Mouse (Mus musculus): ENCODE measurements around the gene Rorb. TPM values are rescaled to one million over a fixed set of nuclear protein-coding genes. Genes with fewer than 3 reads are reported as not detected.

Gene Rorb
- total RNA-seq, 1 experiment from 2014 or later: not detected

DNA sequence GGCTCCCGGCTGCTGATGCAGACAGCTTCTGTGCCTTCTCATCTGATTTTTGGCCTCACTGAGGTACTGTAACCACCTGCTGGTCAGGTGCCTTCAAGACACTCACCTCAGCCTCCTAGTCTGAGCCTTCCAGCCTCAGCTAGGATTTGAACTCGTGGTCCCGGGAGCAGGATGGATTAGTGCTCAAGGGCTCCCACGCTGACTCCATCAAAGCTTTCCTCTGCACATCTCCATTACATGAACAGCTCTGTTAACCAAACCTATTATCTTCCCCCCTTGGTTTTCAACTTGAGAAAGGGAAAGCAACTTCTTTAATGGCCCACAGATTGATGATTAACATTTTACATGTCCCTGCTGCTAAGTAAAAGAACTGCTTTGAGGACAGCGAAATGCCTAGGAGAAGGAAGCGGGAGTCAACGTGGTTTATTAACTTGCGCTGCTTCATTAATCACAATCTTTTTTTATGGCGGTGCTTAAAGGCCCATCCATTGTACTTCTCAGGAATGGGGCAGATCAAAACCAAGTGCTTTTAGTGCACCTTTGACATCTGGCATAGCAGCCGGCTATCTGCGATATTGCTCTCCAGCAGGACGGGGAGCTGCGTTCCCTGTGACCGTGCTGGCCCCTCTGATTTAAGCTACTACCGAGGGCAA is 208.8 kb downstream of the Rorb start:
- no peak for ATAC-seq (replicated peaks; ENCODE audit: insufficient number of reproducible peaks, low FRiP score, low TSS enrichment, poor library complexity, severe bottlenecking)

DNA sequence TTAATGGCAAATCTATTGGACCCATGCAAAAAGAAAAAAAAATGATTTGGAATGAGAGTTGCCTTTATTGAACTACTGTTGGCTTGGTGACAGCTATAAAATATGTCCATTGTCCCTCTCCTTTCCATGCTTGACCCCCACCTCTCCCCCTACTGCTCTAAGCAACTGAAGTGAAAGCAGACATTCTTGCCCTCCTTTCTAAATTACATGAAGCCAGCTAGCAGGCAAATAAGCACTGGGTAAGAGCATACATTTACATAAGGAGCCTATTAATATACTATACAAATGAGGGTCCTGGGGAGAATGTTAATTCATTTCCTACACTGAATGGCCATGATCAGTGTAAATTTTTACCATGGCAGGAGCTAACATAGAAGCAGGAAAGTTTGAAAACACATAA is 212.8 kb downstream of the Rorb start:
- no peak for ATAC-seq (replicated peaks; ENCODE audit: insufficient number of reproducible peaks, low FRiP score, low TSS enrichment, poor library complexity, severe bottlenecking)

DNA sequence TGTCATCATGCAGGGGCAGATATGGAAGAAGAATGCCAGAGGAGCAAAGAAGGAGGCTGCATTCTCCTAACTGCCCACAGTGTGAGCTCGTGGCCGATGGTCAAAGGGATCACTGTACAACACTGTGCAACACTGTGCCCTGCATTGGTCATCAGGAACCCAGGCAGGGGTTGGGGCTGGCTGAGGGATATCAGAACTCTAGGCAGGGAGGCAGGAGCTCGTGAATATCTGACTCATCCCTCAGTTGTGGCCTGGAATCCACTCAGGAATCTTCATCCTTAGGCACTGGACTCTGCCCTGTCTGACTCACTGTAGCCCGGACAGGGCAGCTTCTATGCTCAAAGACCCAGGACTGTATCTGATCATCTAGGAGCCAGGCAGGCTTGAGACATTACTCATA is 220.8 kb downstream of the Rorb start:
- ATAC-seq (replicated peaks; ENCODE audit: insufficient number of reproducible peaks, low FRiP score, low TSS enrichment, poor library complexity, severe bottlenecking): no peak

DNA sequence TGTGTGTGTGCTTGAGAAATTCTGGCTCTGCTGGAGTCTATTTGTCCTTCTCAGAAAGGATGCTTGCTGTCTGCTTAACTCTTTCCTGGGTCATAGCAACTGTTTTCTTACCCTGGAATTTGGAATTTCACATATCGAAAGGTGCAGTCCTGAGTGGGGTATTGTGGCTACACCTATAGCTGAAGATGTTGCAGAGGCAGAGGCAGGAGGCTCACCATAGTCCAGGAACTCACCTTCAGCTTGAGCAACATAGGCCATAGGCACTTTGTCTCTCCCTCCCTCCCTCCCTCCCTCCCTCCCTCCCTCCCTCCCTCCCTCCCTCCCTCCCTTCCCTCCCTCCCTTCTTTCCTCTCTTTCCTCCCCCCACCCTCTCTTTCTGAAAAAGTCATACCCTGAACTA is 221.4 kb downstream of the Rorb start:
- no peak for ATAC-seq (replicated peaks; ENCODE audit: insufficient number of reproducible peaks, low FRiP score, low TSS enrichment, poor library complexity, severe bottlenecking)

DNA sequence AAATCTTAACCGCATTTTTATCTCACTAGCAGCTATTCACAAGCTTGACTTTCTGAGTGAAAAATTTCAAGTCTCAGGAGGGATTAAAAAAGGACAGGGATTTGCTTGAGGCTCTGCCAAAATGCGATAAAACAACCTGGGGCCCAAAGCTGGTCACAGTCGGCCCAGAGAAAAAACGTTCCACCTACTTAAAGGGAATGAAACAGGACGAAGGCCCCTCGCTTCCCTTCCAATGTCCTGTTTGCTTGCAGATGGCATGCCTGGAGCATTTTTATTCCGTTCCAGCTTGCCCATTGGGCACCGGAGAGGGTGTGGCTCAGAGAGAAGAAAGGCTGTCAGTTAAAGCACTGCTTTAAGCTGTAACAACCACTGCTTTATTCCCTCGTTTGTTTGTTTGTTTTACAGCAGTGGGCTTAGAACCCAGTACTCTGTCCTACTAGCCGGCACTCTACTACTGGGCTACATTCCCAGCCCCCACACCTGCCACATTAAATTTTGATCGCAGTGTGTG is 221.8 kb downstream of the Rorb start:
- ATAC-seq (replicated peaks; ENCODE audit: insufficient number of reproducible peaks, low FRiP score, low TSS enrichment, poor library complexity, severe bottlenecking): no peak

DNA sequence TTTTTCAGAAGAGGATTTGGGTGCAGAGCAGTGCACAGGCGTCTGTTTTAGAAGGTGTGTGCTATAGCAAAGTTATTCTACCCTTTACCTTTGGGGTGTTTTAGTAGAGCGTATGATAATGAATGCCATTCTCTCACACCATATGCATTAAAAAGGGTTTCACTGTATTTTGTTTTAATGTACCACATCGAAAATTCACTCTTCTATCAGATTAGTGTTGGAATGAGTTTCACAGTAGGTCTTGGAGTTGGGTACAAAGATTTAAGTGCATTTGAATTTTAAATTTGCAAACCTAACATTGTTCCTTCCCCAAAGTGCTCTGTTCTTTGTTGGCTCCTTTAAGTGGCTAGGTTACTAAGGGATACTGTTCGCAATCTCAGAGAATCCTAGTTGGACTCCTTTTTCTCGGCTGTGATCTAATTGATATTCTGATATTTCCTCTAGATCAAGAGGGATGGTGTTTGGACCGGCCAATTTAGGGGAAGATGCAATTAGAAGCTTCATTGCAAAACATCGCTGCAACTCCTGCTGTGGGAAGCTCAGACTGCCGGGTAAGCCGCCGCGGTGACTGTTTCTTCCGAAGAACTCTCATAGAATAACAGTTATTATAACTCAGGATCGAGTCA is 222.4 kb downstream of the Rorb start:
- ATAC-seq (replicated peaks; ENCODE audit: insufficient number of reproducible peaks, low FRiP score, low TSS enrichment, poor library complexity, severe bottlenecking): no peak

DNA sequence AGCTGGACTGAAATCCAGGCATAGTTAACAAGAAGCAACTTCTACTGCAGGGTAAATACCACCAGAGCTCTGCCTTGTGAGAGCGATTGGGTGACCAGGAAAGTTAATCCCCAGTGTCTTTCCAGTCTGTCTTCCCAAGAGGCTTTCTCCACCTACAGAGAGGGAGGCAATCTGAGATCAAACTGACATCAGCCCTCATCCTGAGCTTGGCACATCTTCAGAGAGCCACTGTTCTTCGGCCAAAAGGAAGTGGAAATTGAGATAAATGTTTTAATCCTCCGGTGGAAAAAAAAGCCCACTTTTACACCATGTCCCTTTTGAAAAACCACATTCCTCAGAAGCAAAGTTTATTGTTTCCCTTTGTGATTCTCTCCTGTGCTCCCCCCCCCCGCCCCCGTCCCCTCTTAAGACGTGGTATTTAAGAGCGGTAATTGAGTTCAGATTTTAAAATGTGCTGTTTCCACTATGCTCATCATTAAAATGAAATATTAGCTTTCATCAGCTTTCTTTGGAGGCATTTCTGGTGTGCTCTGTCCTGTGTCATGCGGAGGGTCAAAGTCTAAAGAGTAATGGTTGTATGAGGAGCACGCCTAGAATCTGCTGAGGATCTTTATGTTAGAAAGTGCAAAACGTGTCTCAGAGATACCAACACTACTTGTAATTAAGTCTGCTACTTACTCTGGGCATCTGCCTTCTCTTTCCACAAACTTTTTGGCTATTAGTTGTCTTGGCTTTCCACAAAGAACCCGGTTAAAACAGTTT is 223.2 kb downstream of the Rorb start:
- no peak for ATAC-seq (replicated peaks; ENCODE audit: insufficient number of reproducible peaks, low FRiP score, low TSS enrichment, poor library complexity, severe bottlenecking)

DNA sequence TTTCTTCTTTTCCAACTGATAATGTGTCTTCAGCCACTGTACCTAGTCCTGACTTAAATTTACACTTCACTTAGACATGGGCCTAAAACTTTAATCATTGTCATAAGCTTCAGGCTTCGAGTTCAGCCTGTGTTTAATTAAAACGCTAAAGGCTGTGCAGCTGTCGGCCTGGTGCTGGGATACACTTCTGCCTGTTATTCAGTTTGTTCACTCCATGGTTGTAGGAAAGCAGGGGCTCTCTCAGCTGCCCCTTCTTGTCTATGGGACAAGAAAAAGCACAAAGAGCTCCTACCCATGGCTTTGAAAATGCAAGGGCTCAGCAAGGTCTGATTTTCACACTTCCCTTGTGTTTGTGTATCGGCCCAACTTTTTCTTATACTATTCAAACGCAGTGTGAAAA is 229.8 kb downstream of the Rorb start:
- no peak for ATAC-seq (replicated peaks; ENCODE audit: insufficient number of reproducible peaks, low FRiP score, low TSS enrichment, poor library complexity, severe bottlenecking)

Data from monocyte, adult 5-6 weeks (primary cell).